Mouse (Mus musculus) neural tube, embryonic 13.5 days (tissue): ENCODE results near the gene Fcho1. TPM values are rescaled to one million over a fixed set of nuclear protein-coding genes. Genes with fewer than 3 reads are reported as not detected.
"Not testable (repeated sequence)": the region's sequence is repeated elsewhere in the genome, so short reads cannot be mapped to it uniquely, and the experiment has no call there.

Source experiments
- ATAC-seq: fragments of 200-750 bp; cut with Nextera tagmentation; 2 replicates; pipeline ENCODE4 v1.8.0; 2017; ENCODE audit warnings: low read depth, mild to moderate bottlenecking, moderate TSS enrichment, moderate library complexity
- H3K27ac ChIP-seq: fragments of 300-500 bp; sonication (generic); replicated peaks from 2 replicates; pipeline ENCODE4 v1.5.1; 2015; ENCODE audit warnings: moderate library complexity, mild to moderate bottlenecking, inconsistent platforms
- H3K27me3 ChIP-seq: fragments of 300-500 bp; sonication (generic); 2 replicates; pipeline ENCODE4 v1.6.1; 2015; ENCODE audit warnings: mild to moderate bottlenecking, inconsistent platforms
- H3K36me3 ChIP-seq: fragments of 300-500 bp; sonication (generic); 2 replicates; pipeline ENCODE4 v1.6.1; 2015; ENCODE audit warnings: mild to moderate bottlenecking, inconsistent platforms
- H3K4me1 ChIP-seq: fragments of 300-500 bp; sonication (generic); replicated peaks from 2 replicates; pipeline ENCODE4 v1.6.1; 2015; ENCODE audit warnings: inconsistent platforms
- H3K4me2 ChIP-seq: fragments of 300-500 bp; sonication (generic); 2 replicates; pipeline ENCODE4 v1.6.1; 2015; ENCODE audit warnings: inconsistent platforms, mild to moderate bottlenecking, moderate library complexity
- H3K4me3 ChIP-seq: fragments of 300-500 bp; sonication (generic); 2 replicates; pipeline ENCODE4 v1.5.1; 2015; ENCODE audit warnings: mild to moderate bottlenecking, inconsistent platforms
- H3K9ac ChIP-seq: fragments of 300-500 bp; sonication (generic); 2 replicates; pipeline ENCODE4 v1.6.1; 2015; ENCODE audit warnings: moderate library complexity, mild to moderate bottlenecking, inconsistent platforms
- H3K9me3 ChIP-seq: fragments of 300-500 bp; sonication (generic); 2 replicates; pipeline ENCODE4 v1.6.1; 2016; ENCODE audit warnings: inconsistent platforms
- WGBS: fragments of 180-500 bp; shearing (Covaris S2); methylation state at CpG from one replicate; pipeline ENCODE4 v1.1.7; 2015; 5-methylcytosine and 5-hydroxymethylcytosine counted together
- polyA plus RNA-seq: library from polyadenylated mRNA; unstranded; fragments of >200 nt; fragmentation: Nextera tagmentation; extraction: Ambion mirVana; gene quantifications from 2 replicates; pipeline ENCODE4 v1.2.1, GENCODE M21; 2015

Gene Fcho1
- polyA plus RNA-seq, 1 experiment from 2014 or later: 55.0 TPM

DNA sequence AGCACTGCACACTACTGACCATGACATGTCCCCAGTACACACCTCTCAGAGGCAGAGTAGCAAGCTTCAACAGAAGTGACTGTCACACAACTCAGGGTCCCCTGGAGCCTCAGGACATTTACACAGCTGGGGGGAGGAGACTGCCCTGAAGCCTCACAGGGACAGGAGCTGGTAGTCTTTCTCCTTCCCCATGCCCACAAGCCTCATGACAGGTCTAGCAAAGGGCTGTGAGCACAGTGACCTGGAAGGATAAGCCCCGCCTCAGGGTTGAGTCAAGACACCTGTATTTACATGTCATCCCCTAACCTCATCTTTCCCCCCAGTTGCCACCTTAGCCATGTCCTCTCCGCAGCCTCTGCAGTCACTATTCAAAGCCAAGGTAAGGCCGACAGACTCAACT lies 15.7 kb upstream of the Fcho1 start:
- Histone ChIP-seq H3K36me3 (no peaks in the 10 kb centered on the region), H3K4me1 (peaks cover 7% of the 10 kb centered on the region), H3K4me3 (no peak overlapping the region), H3K27ac (no peak overlapping the region), H3K4me2 (peak overlapping the region; percentile 50), H3K9me3 (no peaks in the 10 kb centered on the region), H3K27me3 (peaks cover 5% of the 10 kb centered on the region; the same call in 1 of the 2 replicates), H3K9ac (no peak overlapping the region)
- WGBS: 38% methylated on average over 3 of the region's 3 CpGs
- no peak for ATAC-seq

DNA sequence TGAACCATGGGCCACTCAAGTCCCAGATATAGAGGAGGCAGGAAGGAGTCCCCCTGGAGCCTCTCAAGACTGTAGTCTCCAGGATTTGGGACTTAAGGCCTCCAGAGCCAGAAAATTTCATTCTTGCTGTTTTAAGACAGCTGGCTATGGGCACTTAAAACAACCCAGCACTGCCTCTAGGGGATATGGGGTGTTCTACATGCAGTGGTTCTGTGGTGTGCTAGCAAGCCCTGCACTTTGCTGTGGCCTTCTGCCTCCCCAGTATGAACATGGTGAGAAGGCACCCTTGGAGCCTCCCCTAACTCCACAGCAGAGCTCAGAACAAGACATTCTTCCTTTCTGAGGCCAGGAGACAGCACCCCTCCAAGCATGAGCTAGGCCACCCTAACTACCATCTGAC lies 12.8 kb upstream of the Fcho1 start:
- not testable (repeated sequence) for H3K27ac ChIP-seq, H3K27me3 ChIP-seq, H3K9ac ChIP-seq, H3K4me3 ChIP-seq, H3K4me1 ChIP-seq, H3K36me3 ChIP-seq, H3K9me3 ChIP-seq, H3K4me2 ChIP-seq, ATAC-seq

DNA sequence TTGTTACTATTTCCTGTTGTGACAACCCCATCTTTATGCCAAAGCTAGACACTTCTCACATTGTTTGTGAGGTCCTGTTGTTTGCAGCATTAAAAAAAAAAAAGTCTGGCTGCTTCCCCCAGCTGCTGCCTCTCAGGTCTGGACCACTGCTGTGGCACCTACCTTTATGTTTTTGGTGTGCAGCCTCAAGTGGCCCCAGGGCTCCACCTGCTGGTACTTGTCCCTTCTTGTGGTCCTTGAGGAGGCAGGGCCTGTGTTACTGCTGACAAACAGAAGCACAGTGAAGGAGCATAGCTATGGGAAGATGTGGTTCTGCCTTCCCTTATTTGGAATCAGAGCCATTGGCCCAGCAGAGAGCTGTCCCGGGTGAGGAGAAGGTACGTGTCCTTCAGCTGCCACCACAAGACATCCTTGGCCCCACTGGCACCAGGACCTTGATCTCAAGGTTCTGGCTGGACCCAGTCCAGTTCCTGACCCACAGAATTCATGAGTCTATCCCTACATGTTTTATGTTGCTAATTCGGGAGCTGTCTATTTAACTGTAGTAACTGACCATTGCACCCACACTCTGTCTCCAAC lies 6.2 kb upstream of the Fcho1 start:
- H3K36me3 ChIP-seq: no peaks in the 10 kb centered on the region
- H3K9ac ChIP-seq: no peak overlapping the region
- no peaks in the 10 kb centered on the region for H3K27me3 ChIP-seq
- H3K4me3 ChIP-seq: no peak overlapping the region
- 59% methylated on average over 3 of the region's 3 CpGs for WGBS
- no peaks in the 10 kb centered on the region for H3K9me3 ChIP-seq
- ATAC-seq: no peak
- no peak overlapping the region for H3K4me2 ChIP-seq
- H3K27ac ChIP-seq: no peak overlapping the region
- H3K4me1 ChIP-seq: peaks cover 13% of the 10 kb centered on the region

DNA sequence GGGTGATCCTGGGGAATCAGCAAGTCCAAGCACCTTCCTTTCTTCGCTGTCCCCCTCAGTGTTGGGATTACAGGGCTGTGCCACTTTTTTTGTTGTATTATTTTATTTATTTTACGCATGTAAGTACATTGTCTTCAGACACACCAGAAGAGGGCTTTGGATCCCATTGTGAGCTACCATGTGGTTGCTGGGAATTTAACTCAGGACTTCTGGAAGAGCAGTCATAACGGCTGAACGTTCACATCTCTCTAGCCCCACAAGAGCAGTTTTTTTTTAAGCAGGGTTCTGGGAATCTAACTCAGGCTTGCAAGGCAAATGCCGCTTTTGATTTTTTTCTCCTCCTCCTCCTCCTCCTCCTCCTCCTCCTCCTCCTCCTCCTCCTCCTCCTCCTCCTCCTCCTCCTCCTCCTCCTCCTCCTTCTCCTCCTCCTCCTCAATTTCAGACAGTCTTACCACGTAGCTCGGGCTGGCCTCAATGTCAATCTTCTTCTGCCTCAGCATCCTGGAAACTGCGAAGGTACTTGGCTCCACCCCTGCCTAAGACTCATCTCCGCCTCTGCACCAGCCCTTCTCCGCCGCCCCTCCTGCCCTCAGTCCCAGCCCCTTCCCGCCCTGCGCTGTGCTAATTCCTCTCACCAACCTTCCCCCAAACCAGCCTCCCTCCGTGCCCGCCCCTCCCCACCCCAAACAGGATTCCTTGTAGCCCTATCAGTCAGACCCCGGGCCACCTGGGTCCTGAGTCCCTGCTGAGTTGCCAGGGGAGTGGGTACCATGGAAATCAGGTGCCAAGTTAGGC lies 3.5 kb upstream of the Fcho1 start:
- Histone ChIP-seq H3K4me3 (peak overlapping the region; percentile 38), H3K4me1 (peaks cover 26% of the 10 kb centered on the region), H3K27me3 (peaks cover under 1% of the 10 kb centered on the region; the same call in 1 of the 2 replicates), H3K9ac (peak overlapping the region; percentile 60), H3K27ac (peak overlapping the region; percentile 82), H3K4me2 (peak overlapping the region; percentile 62), H3K36me3 (no peaks in the 10 kb centered on the region), H3K9me3 (no peaks in the 10 kb centered on the region)
- 8% methylated on average over 14 of the region's 16 CpGs for WGBS
- peak; percentile 21; the same call in 1 of the 2 replicates for ATAC-seq

DNA sequence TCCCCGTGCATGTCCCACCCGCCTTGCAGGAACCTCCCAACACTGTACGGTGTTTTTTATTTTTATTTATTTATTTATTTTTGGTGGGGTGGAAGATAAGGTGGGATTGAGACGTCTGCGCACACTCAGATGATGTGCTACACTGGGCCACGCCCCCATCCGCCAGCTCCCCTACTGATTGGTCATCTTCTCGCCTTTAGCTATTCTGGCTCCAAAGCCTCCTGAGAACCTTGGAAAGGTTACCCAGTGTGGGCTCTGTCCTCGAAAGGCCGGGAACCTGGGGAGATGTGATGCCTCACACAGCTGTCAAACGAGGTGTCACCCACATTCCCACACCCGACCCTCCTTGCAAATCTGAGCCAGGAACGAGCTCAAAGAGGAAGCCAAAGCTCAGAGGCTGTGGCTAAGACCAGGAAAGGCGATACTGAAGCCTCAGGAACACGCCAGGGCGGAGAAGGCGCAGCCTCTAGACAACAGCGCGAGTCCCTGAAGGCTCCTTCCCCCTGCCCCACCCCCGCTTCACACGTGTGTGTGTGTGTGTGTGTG lies 2.8 kb upstream of the Fcho1 start:
- no peaks in the 10 kb centered on the region for H3K36me3 ChIP-seq
- H3K27ac ChIP-seq: peak overlapping the region; percentile 82
- H3K9ac ChIP-seq: peak overlapping the region; percentile 60
- peaks cover 3% of the 10 kb centered on the region; the same call in 1 of the 2 replicates for H3K27me3 ChIP-seq
- peaks cover 33% of the 10 kb centered on the region for H3K4me1 ChIP-seq
- peak overlapping the region; percentile 62 for H3K4me2 ChIP-seq
- no peaks in the 10 kb centered on the region for H3K9me3 ChIP-seq
- 5% methylated on average over 21 of the region's 21 CpGs for WGBS
- ATAC-seq: peak; percentile 44
- H3K4me3 ChIP-seq: peak overlapping the region; percentile 38

DNA sequence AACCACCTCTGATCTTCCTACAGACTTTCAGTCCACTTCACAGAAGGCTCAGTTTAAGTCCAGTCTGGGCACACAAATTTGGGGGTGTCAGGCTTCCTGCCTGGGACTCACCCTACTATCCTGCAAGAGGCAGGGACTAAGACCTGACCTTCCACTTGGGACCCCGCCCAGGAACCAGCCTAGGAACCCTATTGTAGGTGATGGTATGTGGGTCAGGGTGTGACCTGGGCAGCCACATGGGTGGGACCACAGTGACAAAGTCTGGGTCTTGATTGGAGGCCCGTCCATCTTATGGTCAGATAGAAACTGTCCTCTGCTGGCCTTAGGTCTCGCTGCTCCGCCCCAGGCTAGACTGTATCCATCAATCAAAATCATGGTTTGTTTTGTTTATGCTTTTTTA lies 1.1 kb downstream of the Fcho1 start:
- ATAC-seq: no peak
- H3K9ac ChIP-seq: peak overlapping the region; percentile 92
- peaks cover 64% of the 10 kb centered on the region for H3K4me1 ChIP-seq

DNA sequence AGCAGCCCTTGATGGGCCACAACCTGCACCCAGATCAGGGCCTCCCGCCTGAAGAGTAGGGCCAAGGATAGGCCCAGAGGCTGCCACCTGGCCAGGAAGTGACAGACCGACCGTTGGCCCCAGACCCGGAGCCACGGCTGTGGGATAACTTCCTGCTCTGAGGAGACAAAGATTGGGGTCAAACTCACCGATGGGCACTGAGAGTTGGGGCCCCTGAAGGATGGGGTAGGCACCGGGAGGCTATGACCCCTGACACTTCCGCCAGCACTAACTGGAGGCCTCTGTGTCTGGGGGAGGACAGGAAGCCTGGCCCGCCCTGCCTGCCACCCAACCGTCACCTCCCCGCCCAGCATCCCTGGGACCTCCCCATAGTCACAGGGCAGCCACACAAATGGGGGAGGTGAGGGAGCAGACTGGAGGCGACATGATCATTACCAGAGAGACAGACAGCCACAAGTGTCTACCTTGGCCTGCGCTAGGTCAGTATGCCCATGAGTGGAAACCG lies 2.4 kb downstream of the Fcho1 start:
- no peak overlapping the region for H3K4me3 ChIP-seq
- no peak overlapping the region for H3K27ac ChIP-seq
- no peak for ATAC-seq
- no peak overlapping the region for H3K9ac ChIP-seq
- 71% methylated on average over 14 of the region's 14 CpGs for WGBS
- peaks cover 66% of the 10 kb centered on the region for H3K4me1 ChIP-seq
- H3K4me2 ChIP-seq: no peak overlapping the region
- peaks cover 3% of the 10 kb centered on the region; the same call in 1 of the 2 replicates for H3K27me3 ChIP-seq
- H3K36me3 ChIP-seq: peaks cover 4% of the 10 kb centered on the region; the same call in 1 of the 2 replicates
- H3K9me3 ChIP-seq: no peaks in the 10 kb centered on the region

More for the DNA sequence above, 1.1 kb downstream of the Fcho1 start:
- Histone ChIP-seq H3K27me3 (peaks cover 3% of the 10 kb centered on the region; the same call in 1 of the 2 replicates), H3K4me2 (peak overlapping the region; percentile 79), H3K27ac (no peak overlapping the region), H3K4me3 (peak overlapping the region; percentile 77), H3K36me3 (no peaks in the 10 kb centered on the region), H3K9me3 (no peaks in the 10 kb centered on the region)
- WGBS: 50% methylated on average over 4 of the region's 4 CpGs

DNA sequence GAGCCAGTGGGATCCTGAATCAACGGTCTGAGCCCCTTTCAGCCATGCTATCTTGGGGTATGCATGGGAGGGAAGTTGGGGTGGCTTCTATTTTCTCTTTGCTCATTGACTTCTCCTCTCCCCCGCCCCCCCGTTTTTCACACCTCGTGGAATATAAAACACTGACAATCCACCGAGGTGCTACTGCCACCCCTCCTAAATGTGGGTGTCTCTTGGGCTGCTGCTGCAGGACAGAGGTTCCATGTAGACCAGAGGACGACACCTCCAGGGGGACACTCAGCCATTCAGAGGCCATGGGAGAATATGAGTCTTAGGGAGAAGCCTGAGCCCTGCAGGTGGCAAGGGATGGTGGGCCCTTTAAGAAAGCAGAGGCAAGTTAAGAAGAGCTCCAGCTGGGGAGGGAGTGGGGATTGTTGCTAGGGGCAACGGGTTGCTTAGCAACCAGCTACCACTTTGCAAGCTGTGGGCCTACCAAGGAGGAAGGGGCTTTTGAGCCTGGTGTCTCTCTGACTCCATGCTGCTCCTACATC lies 5.5 kb downstream of the Fcho1 start:
- Histone ChIP-seq H3K9me3 (no peaks in the 10 kb centered on the region), H3K4me3 (no peak overlapping the region), H3K36me3 (peaks cover 32% of the 10 kb centered on the region), H3K27me3 (peaks cover 3% of the 10 kb centered on the region; the same call in 1 of the 2 replicates), H3K9ac (peak overlapping the region; percentile 49), H3K27ac (peak overlapping the region; percentile 86), H3K4me1 (peaks cover 65% of the 10 kb centered on the region), H3K4me2 (peak overlapping the region; percentile 42)
- 24% methylated on average over 7 of the region's 7 CpGs for WGBS
- ATAC-seq: peak; percentile 72

DNA sequence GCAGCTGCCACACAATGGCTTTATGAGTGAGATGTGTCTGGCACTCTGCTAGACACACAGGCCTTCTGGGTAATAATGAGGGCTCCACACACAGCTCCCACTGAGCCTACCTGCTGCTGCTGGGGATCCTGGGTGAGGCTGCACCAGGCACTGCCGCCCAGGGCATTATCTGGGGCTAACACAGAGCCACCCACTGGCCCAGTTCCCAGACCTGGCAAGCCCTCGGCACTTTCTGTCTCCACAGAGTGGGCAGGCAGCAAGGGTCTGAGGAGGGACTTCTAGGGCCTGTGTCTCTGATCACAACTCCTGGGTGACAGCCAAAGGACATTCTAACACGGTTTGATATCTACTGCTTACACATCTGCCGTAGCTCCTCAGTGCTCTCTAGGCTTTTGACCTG lies 6.3 kb downstream of the Fcho1 start:
- 0 out of 2 replicates have a peak overlapping the region, but pooled peaks have one; percentile 23 for H3K9ac ChIP-seq
- H3K4me3 ChIP-seq: no peak overlapping the region
- WGBS: 46% methylated on average over 4 of the region's 4 CpGs
- peak overlapping the region; percentile 86 for H3K27ac ChIP-seq
- peak; percentile 56 for ATAC-seq
- H3K36me3 ChIP-seq: peaks cover 40% of the 10 kb centered on the region
- H3K4me1 ChIP-seq: peaks cover 58% of the 10 kb centered on the region
- H3K4me2 ChIP-seq: no peak overlapping the region; the same call in 1 of the 2 replicates
- peaks cover 3% of the 10 kb centered on the region; the same call in 1 of the 2 replicates for H3K27me3 ChIP-seq
- no peaks in the 10 kb centered on the region for H3K9me3 ChIP-seq

DNA sequence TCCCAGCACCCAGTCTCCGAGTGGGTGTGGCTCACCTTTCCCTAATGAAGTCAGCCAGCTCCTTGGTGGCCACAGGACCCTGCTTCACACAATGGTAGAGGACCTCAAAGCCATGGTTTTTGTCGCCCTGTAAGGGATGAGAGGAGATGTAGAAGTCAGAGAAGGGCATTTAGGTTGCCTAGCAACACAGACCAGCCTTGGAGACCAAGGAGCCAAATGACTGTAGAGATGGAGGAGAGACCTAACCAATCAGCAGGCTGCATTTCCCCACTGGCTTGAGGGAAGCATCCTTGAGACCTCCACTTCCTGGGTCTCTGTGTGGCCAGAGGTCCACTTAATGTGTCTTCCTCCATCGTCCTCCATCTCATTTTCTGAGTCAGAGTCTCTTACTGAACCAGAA lies 7.3 kb downstream of the Fcho1 start:
- no peaks in the 10 kb centered on the region; the same call in 1 of the 2 replicates for H3K27me3 ChIP-seq
- H3K9me3 ChIP-seq: no peaks in the 10 kb centered on the region
- no peak overlapping the region for H3K27ac ChIP-seq
- H3K4me1 ChIP-seq: peaks cover 48% of the 10 kb centered on the region
- H3K9ac ChIP-seq: no peak overlapping the region
- no peak overlapping the region for H3K4me2 ChIP-seq
- peaks cover 46% of the 10 kb centered on the region for H3K36me3 ChIP-seq
- WGBS: 23% methylated on average over 3 of the region's 3 CpGs
- no peak for ATAC-seq
- no peak overlapping the region for H3K4me3 ChIP-seq

DNA sequence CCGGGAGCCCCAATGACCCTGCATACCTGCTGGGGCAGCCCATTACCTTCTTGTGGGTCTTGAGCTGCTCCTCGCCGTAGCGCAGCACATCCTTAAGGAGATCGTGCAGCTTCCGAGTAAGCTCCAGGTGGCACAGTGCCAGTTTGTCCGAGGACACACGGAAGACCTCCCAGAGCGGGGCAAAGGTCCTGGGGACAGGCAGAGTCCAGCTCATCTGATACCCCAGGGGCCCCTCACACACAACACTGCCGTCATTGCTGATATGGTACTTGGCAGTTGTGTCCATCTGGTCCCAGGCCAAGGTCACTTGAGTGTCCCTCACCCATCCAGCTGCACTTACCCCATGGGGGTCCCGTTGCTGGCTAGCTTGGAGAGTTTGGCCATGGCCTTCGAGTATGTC lies 8.4 kb downstream of the Fcho1 start:
- no peak overlapping the region for H3K4me3 ChIP-seq
- H3K9me3 ChIP-seq: no peaks in the 10 kb centered on the region
- no peak for ATAC-seq
- WGBS: 87% methylated on average over 12 of the region's 12 CpGs
- no peak overlapping the region for H3K9ac ChIP-seq
- peaks cover 58% of the 10 kb centered on the region for H3K36me3 ChIP-seq
- H3K27ac ChIP-seq: no peak overlapping the region
- H3K4me2 ChIP-seq: no peak overlapping the region
- H3K4me1 ChIP-seq: peaks cover 44% of the 10 kb centered on the region
- H3K27me3 ChIP-seq: no peaks in the 10 kb centered on the region; the same call in 1 of the 2 replicates

DNA sequence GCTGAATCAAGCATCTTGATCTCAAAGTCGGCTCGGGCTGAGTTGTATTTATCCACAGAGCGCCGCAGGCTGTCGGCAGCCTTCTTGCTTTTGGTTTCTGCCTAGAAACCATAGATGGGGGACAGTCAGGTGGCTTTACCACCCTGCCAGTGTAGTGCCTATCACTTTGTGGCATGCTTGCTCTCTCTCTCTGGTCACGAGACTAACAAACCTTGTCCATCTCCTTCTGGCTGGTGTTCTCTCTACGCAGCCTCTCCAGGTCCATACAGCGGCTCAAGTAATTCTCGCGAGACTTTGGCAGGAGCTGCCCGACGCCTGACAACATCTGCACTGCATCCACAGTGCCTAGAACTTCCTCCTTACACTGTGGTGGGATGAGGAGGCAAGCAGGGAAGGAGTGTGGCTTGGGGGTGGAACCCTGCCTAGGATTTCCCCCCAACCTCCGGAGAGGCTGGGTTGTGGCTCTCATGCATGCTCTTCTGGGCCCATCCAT lies 8.9 kb downstream of the Fcho1 start:
- H3K4me3 ChIP-seq: no peak overlapping the region
- H3K9me3 ChIP-seq: no peaks in the 10 kb centered on the region
- H3K9ac ChIP-seq: no peak overlapping the region
- ATAC-seq: no peak
- 84% methylated on average over 13 of the region's 13 CpGs for WGBS
- H3K27me3 ChIP-seq: no peaks in the 10 kb centered on the region; the same call in 1 of the 2 replicates
- peaks cover 62% of the 10 kb centered on the region for H3K36me3 ChIP-seq
- H3K27ac ChIP-seq: no peak overlapping the region
- H3K4me2 ChIP-seq: no peak overlapping the region
- H3K4me1 ChIP-seq: peaks cover 39% of the 10 kb centered on the region
